In genomic region chr5:30889088-30889754, GRCm38 (mm10) we compare ENCODE assay signal across 8 mouse cellular contexts. TPM values are rescaled to one million over a fixed set of nuclear protein-coding genes. Genes with fewer than 3 reads are reported as not detected.
DNase-seq lines count a peak whose midpoint lies in the region; ATAC-seq lines count a peak whose summit lies in the region.

No protein-coding gene starts in this region.

- ATAC-seq in frontal cortex, adult (ENCODE audit: low TSS enrichment): no peak
- peak; percentile 29 for ATAC-seq in hindbrain, embryonic 11.5 days (ENCODE audit: low FRiP score)
- no peak for ATAC-seq in megakaryocyte progenitor cell, adult 5-6 weeks (replicated peaks; ENCODE audit: poor library complexity)

- no peaks in the 10 kb centered on the region for H3K27me3 ChIP-seq in hindbrain, embryonic 11.5 days (ENCODE audit: control insufficient read depth, insufficient read depth, low read length)

- H3K4me1 ChIP-seq in hindbrain, embryonic 11.5 days (replicated peaks; ENCODE audit: control insufficient read depth, insufficient read depth, low read length): no peaks in the 10 kb centered on the region; the same call in none of the 2 replicates

- peak overlapping the region; percentile 90 for H3K4me2 ChIP-seq in hindbrain, embryonic 11.5 days (replicated peaks; ENCODE audit: low read depth, low read length)

- H3K9me3 ChIP-seq in hindbrain, embryonic 11.5 days (ENCODE audit: control insufficient read depth, low read length): no peaks in the 10 kb centered on the region

- H3K9ac ChIP-seq in hindbrain, embryonic 11.5 days (ENCODE audit: low read depth, low read length): peak overlapping the region; percentile 74

- peak overlapping the region; percentile 63 for H3K4me3 ChIP-seq in hindbrain, embryonic 11.5 days (ENCODE audit: low read depth, low read length)

- H3K36me3 ChIP-seq in hindbrain, embryonic 11.5 days (ENCODE audit: control insufficient read depth, insufficient read depth, low read length): no peaks in the 10 kb centered on the region

- WGBS in hindbrain, embryonic 11.5 days: 1% methylated on average over 30 of the region's 42 CpGs

- H3K27ac ChIP-seq in hindbrain, embryonic 11.5 days (ENCODE audit: low read depth, low read length): peak overlapping the region; percentile 95

- DNase-seq in frontal cortex, postnatal 14 days (ENCODE audit: low spot score in 2 of 2): peak; percentile 41 to 46
- DNase-seq in right cerebral cortex, adult 2 months (ENCODE audit: low spot score in 2 of 2): peak; percentile 38 to 40
- DNase-seq in right cerebral cortex, postnatal 25 days: no peak
- no peak for DNase-seq in hindbrain, embryonic 11.5 days (ENCODE audit: low spot score)
- DNase-seq in lung, postnatal 36 days: peak; percentile 66
- no peak for DNase-seq in adrenal gland, adult (ENCODE audit: inconsistent age in 2 of 2, low spot score in 1 of 2)

RNA-seq across cellular contexts. Expression of gene Agbl5, which starts 0.7 kb away (rescaled TPM):
- polyA plus RNA-seq in hindbrain, embryonic 11.5 days (2014; fragmentation: Nextera tagmentation; extraction: Ambion mirVana): 21.5 and 24.0 TPM in 2 replicates
- 12.4 and 13.8 TPM in 2 replicates for total RNA-seq in megakaryocyte progenitor cell, adult 5-6 weeks (2015)
- total RNA-seq in megakaryocyte progenitor cell, adult 5-6 weeks (2017): 7.7 and 8.4 TPM in 2 replicates

RNA-seq across cellular contexts. Expression of gene Ost4, which starts 18.4 kb away (rescaled TPM):
- 335 and 338 TPM in 2 replicates for polyA plus RNA-seq in hindbrain, embryonic 11.5 days (2014; fragmentation: Nextera tagmentation; extraction: Ambion mirVana)
- 439 and 494 TPM in 2 replicates for total RNA-seq in megakaryocyte progenitor cell, adult 5-6 weeks (2015)
- total RNA-seq in megakaryocyte progenitor cell, adult 5-6 weeks (2017): 259 and 297 TPM in 2 replicates

RNA-seq across cellular contexts. Expression of gene Tmem214, which starts 21.4 kb away (rescaled TPM):
- 33.3 and 37.1 TPM in 2 replicates for polyA plus RNA-seq in hindbrain, embryonic 11.5 days (2014; fragmentation: Nextera tagmentation; extraction: Ambion mirVana)
- total RNA-seq in megakaryocyte progenitor cell, adult 5-6 weeks (2015): 18.2 and 23.9 TPM in 2 replicates
- total RNA-seq in megakaryocyte progenitor cell, adult 5-6 weeks (2017): 20.9 and 38.4 TPM in 2 replicates

RNA-seq across cellular contexts. Expression of gene Emilin1, which starts 24.0 kb away (rescaled TPM):
- 46.0 and 48.5 TPM in 2 replicates for polyA plus RNA-seq in hindbrain, embryonic 11.5 days (2014; fragmentation: Nextera tagmentation; extraction: Ambion mirVana)
- 49.7 and 64.5 TPM in 2 replicates for total RNA-seq in megakaryocyte progenitor cell, adult 5-6 weeks (2015)
- 98.6 and 99.3 TPM in 2 replicates for total RNA-seq in megakaryocyte progenitor cell, adult 5-6 weeks (2017)

RNA-seq across cellular contexts. Expression of gene Khk, which starts 32.0 kb away (rescaled TPM):
- polyA plus RNA-seq in hindbrain, embryonic 11.5 days (2014; fragmentation: Nextera tagmentation; extraction: Ambion mirVana): 4.2 and 7.8 TPM in 2 replicates
- total RNA-seq in megakaryocyte progenitor cell, adult 5-6 weeks (2015): 74.3 and 88.2 TPM in 2 replicates
- 62.2 and 82.9 TPM in 2 replicates for total RNA-seq in megakaryocyte progenitor cell, adult 5-6 weeks (2017)

Comparison
In these comparisons a context has a peak if more than half of its experiments do, and no peak if none do; other contexts are left out.
1. DNase-seq: peak in frontal cortex, postnatal 14 days (2 of 2), right cerebral cortex, adult 2 months (2 of 2) and lung, postnatal 36 days (single experiment); none in right cerebral cortex, postnatal 25 days (single experiment), hindbrain, embryonic 11.5 days (single experiment) and adrenal gland, adult (0 of 2).